Mouse (Mus musculus) layer of hippocampus, adult 11-12 months (tissue): ENCODE results near the gene Clec3a.

Experiments
- DNase-seq: peaks from one replicate; pipeline ENCODE4 v3.0.0; 2022; ENCODE audit warnings: low spot score

Clec3a gene

DNA sequence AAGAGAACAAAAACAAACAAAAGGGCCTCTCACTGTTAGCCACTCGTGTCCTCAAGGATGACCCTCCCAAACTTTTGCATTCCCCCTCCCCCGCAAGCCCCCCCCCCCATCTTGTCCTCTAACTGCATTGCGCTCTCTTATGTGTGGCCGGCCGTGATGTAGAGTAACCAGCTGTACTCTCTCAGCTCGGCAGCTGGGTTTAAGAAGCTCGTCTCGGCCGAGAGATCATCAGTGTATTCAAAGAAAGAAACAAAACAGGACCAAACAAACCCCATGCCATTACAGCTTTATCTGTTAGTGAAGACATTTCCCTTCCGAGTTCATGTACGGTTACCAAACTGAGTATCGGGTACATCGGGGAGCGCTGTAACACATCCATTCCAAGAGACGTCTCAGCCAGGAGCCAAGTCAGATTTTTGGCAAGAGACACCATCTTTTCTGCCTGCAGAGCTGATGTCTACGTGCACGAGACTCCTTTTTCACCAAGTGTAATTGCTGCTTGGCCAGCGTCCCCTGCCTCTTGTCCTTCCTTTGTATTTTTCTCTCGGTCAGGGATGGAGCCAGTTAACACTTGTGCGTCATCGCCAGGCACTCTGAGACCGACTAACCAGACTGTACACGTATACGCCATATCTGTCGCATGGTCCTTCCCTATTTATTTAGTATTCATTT, 40.4 kb downstream of the Clec3a start:
- no peak for DNase-seq

DNA sequence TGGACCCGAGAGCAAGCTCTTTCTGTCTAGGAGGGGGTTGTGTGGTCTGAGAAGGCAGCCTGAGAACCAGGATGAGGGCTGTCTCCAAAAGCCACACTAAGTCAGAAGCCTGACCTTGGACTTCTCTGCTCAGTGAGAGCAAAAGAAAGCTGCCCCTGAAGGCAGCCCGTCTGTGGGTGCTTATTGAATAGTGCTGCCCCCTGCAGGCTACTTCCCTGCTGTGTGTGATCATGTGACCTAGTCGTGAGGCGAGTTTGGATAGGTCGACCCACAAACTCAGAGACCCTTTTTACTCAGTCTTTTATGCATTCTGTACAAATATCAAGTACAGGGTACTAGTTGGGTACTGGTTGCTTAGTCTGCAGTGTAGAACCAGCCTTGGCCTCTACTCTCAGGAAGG, 42.7 kb downstream of the Clec3a start:
- no peak for DNase-seq

DNA sequence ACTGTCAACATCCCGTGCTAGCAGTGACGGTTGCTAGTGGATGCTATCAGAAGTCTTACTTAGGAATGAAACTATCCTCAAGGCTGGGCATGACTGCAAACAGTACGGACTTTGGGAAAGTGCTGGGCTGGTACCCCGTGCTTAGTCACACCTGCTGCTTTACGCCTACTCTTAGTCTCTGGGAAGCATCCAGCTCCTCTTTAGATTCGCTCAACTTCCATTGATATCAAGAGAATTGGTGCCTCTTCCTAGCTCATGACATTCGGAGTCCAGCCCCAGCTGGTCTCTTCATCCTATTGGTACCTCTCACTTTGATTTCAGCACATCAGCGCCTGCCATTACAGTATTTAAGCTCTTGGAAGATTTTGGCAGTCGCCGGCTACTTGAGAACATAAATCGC, 44.7 kb downstream of the Clec3a start:
- DNase-seq = no peak

DNA sequence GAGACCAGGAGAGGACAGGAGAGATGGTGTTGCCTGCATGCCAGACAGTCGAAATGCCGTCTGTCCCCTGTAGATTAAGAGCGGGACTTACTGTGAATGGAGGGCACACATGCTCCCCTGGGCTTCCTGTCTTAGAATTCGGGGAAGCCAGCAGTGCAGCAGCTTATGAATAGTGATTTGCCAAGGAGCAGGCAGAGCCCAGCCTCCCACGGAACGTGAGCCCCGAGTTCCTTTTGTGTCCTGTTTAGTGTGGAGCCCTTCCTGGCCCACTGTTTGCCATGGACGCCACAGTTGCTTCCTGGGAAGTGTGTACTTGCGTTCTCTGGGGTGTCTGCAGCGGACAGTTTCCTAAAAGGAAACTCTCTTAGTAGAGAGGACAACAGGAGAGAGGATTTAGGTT, 45.4 kb downstream of the Clec3a start:
- DNase-seq = no peak

DNA sequence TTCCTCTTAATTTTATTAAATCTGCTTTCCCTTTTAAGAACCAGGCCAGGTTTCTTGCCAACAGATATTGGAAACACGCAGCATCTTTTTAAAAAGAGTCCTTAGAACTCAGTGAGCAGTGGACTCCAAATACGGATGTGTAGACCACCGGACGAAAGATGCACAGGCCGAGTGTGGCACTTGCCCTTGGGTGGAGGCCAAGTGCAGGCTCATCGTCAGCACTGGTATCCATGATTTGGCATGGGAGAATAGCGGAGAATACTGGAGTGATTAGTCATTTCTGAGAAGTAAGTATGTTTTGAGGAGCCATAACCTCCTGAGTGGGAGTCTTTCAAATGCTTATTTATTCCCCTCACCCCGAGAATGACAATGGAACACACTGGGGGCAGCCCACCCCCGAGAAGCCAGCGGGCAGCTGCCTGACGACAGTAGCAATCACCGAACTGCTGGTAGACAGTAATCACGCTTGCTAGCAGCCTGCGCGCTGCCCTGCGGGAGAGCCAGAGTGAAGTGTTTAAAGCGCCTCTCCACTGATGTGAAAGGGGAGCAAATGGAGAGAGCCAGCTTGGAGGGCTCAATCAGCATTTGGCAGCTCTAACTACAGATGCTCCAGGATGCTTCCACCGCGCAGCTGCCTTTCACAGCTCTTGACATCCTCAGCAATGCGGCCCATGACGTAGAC, 50.8 kb downstream of the Clec3a start:
- DNase-seq = no peak

DNA sequence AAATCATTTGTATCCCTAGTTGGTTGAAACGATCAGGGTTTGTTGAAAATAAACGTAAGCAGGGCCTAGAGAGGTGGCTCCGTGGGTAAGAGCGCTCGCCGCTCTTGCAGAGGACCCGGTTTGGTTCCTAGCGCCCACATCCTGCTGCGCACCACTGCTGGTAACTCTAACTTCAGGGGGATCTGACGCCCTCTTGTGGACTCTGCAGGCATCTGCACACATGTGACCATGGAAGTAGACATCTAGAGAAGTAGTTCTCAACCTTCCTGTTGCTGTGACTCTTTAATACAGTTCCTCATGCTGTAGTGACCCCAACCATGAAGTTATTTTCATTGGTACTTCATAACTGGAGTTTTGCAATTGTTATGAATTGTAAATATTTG, 51.3 kb downstream of the Clec3a start:
- DNase-seq = no peak

DNA sequence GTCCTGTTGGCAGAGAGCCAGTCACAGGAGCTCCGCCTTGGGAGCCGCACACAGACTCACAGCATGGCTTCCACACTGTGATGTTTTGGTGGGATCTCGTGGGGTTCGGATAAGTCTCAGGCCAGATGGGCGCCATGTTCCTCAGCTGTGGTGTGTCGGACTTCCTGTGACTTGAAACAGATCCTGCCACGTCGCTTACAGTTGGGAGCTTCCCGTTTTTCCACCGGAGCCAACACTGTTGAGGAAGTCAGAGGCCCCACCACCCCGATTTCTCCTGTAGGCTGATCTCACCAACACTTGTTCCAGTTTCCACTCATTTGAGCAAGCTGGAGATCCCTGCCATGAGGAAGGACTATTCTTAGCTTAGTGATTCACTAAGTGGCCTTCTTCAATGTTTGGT, 55.7 kb downstream of the Clec3a start:
- DNase-seq = no peak
